Mouse (Mus musculus): Measurements from ENCODE around the gene Mob3c.

GRCm38 (mm10) chr4:115839956-115840355 is 12.1 kb downstream of the Mob3c start:
- no peak for TF ChIP-seq POLR2A (IDR thresholded peaks at IDR 0.05; ENCODE audit: insufficient read depth, low read length)
- no peak for TF ChIP-seq CTCF (IDR thresholded peaks at IDR 0.05; ENCODE audit: low read depth, low read length)
- no peak for TF ChIP-seq EP300 (IDR thresholded peaks at IDR 0.05; ENCODE audit: insufficient read depth, low read depth, low read length)
